Mouse (Mus musculus) erythroblast, adult 5-6 weeks (primary cell): ENCODE data around the gene Gm4858. TPM values are rescaled to one million over a fixed set of nuclear protein-coding genes. Genes with fewer than 3 reads are reported as not detected.
"Not testable (repeated sequence)": the region's sequence is repeated elsewhere in the genome, so short reads cannot be mapped to it uniquely, and the experiment has no call there.

Experiments
- ATAC-seq: replicated peaks from 2 replicates; pipeline ENCODE4 v1.8.0; 2016; ENCODE audit warnings: moderate number of reproducible peaks, mild to moderate bottlenecking, moderate TSS enrichment, inconsistent platforms; ENCODE audit not compliant: poor library complexity, low FRiP score, severe bottlenecking
- total RNA-seq, 2 experiments: library from RNA; stranded (forward) in 1 of 2; stranded (reverse) in 1 of 2; fragments of 150-400 nt in 1 of 2; fragments of 200-764, 138-1000 nt in 1 of 2; gene quantifications; 2 replicates each; pipeline versions ENCODE4 v1.2.3 to v1.2.4; 2015 to 2017; ENCODE audit warnings: low replicate concordance in 2 of 2

Gm4858 gene
- total RNA-seq (2015; ENCODE audit: low replicate concordance) (not detected in 2 replicates), total RNA-seq (2017; ENCODE audit: low replicate concordance) (not detected in 2 replicates)

GRCm38 (mm10) chr3:93068523-93068922, at the start of gene Gm4858:
TSS of gene Gm4858 (plus strand) at chr3:93068823.
- not testable (repeated sequence) for ATAC-seq

GRCm38 (mm10) chr3:93018960-93019359, 49.7 kb upstream of the Gm4858 start, which contains the start of gene Lce1m:
TSS of gene Lce1m (minus strand) at chr3:93019060.
- no peak for ATAC-seq

DNA sequence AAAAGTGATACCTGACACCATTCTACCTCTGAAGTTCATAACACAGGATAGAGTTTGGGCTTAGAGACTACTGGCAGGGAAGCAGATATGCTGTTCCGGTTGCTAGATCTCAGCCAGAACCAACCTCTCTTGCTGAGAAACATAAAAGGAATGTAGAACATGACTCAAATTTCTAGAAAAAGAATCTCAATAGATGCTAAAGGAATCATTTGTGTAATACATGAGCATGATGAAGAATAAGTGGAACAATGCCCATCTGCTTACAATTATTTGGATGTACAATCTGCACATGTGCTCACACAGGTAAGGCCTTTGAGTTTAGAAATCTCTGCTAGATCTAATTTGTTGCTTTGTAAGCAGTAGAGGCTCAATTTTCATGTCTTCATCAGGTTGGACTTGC, 47.5 kb upstream of the Gm4858 start:
- ATAC-seq, result no peak

- no peak for ATAC-seq
Observed at GRCm38 (mm10) chr3:93023411-93024184, 45.0 kb upstream of the Gm4858 start.

DNA sequence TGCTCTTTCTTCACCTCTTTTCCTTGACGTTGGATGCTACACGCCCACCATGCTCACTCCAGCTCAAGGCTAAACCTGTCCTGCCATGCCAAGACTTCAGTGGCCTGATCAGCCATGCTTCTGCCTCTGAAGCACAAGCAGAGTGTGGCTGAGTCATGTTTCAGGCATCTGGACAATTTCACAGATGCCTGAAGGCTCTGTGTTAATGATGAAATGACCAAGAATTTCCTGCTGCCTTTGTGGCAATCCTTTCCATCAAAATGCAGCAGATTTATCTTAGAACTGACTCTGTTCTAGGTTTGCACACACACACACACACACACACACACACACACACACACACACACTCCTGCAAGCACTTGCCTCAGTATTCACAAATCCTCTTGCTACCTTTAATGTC, 43.1 kb upstream of the Gm4858 start:
- ATAC-seq, result no peak

DNA sequence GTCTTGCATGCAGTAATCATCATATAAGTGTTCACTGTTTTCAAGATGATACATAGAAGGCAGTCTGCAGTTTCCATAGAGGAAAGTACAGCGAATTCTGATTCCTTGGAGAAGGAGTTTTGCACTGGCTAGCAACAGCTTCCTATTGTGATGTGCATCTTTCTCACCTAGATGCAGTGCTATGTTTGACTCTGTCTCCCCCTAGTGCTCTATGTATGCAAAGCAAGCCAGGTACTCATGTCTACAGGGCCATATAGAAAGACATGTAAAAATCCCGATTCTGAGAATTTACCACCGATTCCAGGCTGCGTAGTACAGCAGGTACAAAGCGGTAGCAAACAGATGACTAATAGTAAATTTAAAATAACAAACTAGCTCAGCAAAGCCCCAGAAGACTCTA, 37.2 kb upstream of the Gm4858 start:
- ATAC-seq, result no peak

DNA sequence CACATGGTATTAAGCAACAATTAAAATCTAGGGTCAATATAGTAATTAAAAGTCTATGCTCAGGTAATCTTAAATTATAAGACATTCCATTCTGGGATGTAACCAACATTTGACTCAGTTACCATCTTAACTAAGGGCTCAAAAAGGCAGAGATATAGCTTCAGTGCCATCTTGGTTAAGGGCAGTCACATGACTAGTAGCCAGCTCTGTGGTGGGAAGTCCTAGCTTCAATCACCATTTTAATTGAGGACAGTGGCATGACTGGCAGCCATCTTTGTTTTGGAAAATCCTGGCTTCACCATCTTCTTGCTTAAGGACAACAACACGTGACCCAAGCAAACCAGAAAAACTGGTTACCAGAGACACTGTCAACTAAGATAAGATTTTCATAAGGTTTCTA, 18.4 kb upstream of the Gm4858 start:
- no peak for ATAC-seq

- ATAC-seq, result no peak
Observed at GRCm38 (mm10) chr3:93052826-93053474, 15.7 kb upstream of the Gm4858 start.

GRCm38 (mm10) chr3:93086631-93087030, 18.0 kb downstream of the Gm4858 start:
- ATAC-seq, result no peak

DNA sequence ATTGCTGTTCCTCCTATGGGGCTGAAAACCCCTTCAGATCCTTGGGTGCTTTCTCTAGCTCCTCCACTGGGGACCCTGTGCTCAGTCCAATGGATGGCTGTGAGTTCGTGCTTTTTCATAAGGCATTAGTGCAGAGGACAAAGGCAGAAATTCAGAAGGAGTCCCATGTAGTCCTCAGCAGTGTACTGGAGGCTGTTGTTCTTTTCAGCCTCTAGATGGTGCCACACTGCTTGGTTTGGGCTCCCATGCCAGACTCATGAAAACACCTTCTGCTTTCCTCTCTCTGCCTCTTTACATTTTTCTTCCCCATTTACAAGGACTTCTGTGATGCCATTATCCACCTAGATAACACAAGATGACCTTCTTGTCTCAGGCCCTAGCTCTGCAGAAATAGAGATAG, 25.0 kb downstream of the Gm4858 start:
- not testable (repeated sequence) for ATAC-seq

GRCm38 (mm10) chr3:93096447-93096846, 27.8 kb downstream of the Gm4858 start:
- no peak for ATAC-seq

DNA sequence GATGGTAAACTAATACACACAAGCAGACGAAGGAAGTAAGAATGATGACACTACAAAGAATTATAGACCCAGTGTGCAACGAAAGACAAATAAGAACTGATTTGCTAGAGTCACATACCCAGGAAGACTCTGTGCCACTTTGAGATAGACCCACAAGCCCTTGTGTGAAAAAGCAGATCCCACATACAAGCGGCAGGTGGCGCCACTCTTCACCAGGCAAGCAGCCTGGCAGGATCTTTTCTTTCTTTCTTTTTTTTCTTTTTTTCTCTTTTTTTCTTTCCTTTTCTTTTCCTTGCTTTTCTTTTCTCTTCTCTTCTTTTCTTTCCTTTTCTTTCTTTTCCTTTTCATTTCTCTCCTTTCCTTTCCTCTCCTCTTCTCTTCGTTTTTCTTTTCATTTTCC, 43.0 kb downstream of the Gm4858 start:
- ATAC-seq, result no peak

DNA sequence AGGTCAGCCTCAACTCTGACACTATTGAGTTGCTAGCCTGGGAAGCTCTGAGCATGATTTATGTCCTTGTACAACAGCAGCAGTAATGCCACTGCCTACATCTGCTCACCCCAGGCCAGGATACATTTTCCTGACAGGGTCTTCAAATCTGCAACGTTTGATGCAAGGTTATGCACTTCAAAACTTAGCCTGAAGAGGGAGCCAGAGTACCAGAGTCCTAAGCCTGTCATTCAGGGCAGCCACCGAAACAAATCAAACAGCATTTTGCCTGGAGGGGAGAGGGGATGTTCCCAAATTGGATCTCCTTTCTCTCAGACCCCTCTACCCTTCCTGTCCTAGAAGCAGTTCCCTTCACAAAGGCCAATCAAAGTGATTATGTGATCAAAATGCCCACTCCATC, 45.9 kb downstream of the Gm4858 start:
- no peak for ATAC-seq

DNA sequence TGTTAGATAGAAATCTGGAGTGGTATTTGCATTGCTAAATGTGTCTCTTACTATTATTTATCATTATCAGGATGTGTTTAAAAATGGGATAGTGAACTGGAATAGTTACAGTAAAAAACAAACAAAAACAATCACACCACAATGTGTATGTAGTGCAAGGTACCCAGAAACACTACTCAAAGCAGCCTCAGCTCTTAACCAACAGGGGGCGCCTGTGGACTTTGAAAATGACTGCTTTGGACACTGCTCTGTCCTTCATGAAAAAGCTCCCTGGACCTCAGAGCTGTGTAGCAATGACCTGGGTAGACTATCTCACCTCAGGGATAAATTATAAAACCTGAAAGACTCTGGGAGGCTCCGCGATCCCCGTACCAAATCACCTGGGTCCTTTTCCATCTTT, 50.5 kb downstream of the Gm4858 start:
- ATAC-seq, result no peak

Other genes starting within 250 kb of the Gm4858 start
- not detected in 2 replicates for gene Kprp, start 241.6 kb upstream of the Gm4858 start, total RNA-seq (2015; ENCODE audit: low replicate concordance)
- gene Kprp, start 241.6 kb upstream of the Gm4858 start, total RNA-seq (2017; ENCODE audit: low replicate concordance), result not detected in 2 replicates
- not detected in 2 replicates for gene Lce1l, start 217.5 kb upstream of the Gm4858 start, total RNA-seq (2015; ENCODE audit: low replicate concordance)
- not detected in 2 replicates for gene Lce1l, start 217.5 kb upstream of the Gm4858 start, total RNA-seq (2017; ENCODE audit: low replicate concordance)
- not detected in 2 replicates for gene 2310050C09Rik, start 198.6 kb upstream of the Gm4858 start, total RNA-seq (2015; ENCODE audit: low replicate concordance)
- gene 2310050C09Rik, start 198.6 kb upstream of the Gm4858 start, total RNA-seq (2017; ENCODE audit: low replicate concordance), result not detected in 2 replicates
- gene Lce3a, start 142.6 kb upstream of the Gm4858 start, total RNA-seq (2015; ENCODE audit: low replicate concordance), result not detected in 2 replicates
- gene Lce3a, start 142.6 kb upstream of the Gm4858 start, total RNA-seq (2017; ENCODE audit: low replicate concordance), result not detected in 2 replicates
- not detected in 2 replicates for gene Lce3b, start 135.8 kb upstream of the Gm4858 start, total RNA-seq (2015; ENCODE audit: low replicate concordance)
- gene Lce3b, start 135.8 kb upstream of the Gm4858 start, total RNA-seq (2017; ENCODE audit: low replicate concordance), result not detected in 2 replicates
- not detected in 2 replicates for gene Lce3c, start 124.3 kb upstream of the Gm4858 start, total RNA-seq (2015; ENCODE audit: low replicate concordance)
- gene Lce3c, start 124.3 kb upstream of the Gm4858 start, total RNA-seq (2017; ENCODE audit: low replicate concordance), result not detected in 2 replicates
- not detected in 2 replicates for gene Lce3d, start 111.4 kb upstream of the Gm4858 start, total RNA-seq (2015; ENCODE audit: low replicate concordance)
- gene Lce3d, start 111.4 kb upstream of the Gm4858 start, total RNA-seq (2017; ENCODE audit: low replicate concordance), result not detected in 2 replicates
- not detected in 2 replicates for gene Lce3e, start 101.8 kb upstream of the Gm4858 start, total RNA-seq (2015; ENCODE audit: low replicate concordance)
- not detected in 2 replicates for gene Lce3e, start 101.8 kb upstream of the Gm4858 start, total RNA-seq (2017; ENCODE audit: low replicate concordance)
- gene Lce3f, start 76.6 kb upstream of the Gm4858 start, total RNA-seq (2015; ENCODE audit: low replicate concordance), result not detected in 2 replicates
- not detected in 2 replicates for gene Lce3f, start 76.6 kb upstream of the Gm4858 start, total RNA-seq (2017; ENCODE audit: low replicate concordance)
- gene Crct1, start 53.1 kb upstream of the Gm4858 start, total RNA-seq (2015; ENCODE audit: low replicate concordance), result not detected in 2 replicates
- gene Crct1, start 53.1 kb upstream of the Gm4858 start, total RNA-seq (2017; ENCODE audit: low replicate concordance), result not detected in 2 replicates
- not detected in 2 replicates for gene Lce1m, start 49.8 kb upstream of the Gm4858 start, total RNA-seq (2015; ENCODE audit: low replicate concordance)
- gene Lce1m, start 49.8 kb upstream of the Gm4858 start, total RNA-seq (2017; ENCODE audit: low replicate concordance), result not detected in 2 replicates
- not detected in 2 replicates for gene Crnn, start 76.0 kb downstream of the Gm4858 start, total RNA-seq (2015; ENCODE audit: low replicate concordance)
- not detected in 2 replicates for gene Crnn, start 76.0 kb downstream of the Gm4858 start, total RNA-seq (2017; ENCODE audit: low replicate concordance)
- not detected in 2 replicates for gene Flg2, start 128.5 kb downstream of the Gm4858 start, total RNA-seq (2015; ENCODE audit: low replicate concordance)
- not detected in 2 replicates for gene Flg2, start 128.5 kb downstream of the Gm4858 start, total RNA-seq (2017; ENCODE audit: low replicate concordance)
- not detected in 2 replicates for gene Flg, start 204.7 kb downstream of the Gm4858 start, total RNA-seq (2015; ENCODE audit: low replicate concordance)
- gene Flg, start 204.7 kb downstream of the Gm4858 start, total RNA-seq (2017; ENCODE audit: low replicate concordance), result 0.42 TPM in 1 of 2 replicates, not detected in the other